Mouse (Mus musculus): ENCODE data around the gene Tmprss9.

DNA sequence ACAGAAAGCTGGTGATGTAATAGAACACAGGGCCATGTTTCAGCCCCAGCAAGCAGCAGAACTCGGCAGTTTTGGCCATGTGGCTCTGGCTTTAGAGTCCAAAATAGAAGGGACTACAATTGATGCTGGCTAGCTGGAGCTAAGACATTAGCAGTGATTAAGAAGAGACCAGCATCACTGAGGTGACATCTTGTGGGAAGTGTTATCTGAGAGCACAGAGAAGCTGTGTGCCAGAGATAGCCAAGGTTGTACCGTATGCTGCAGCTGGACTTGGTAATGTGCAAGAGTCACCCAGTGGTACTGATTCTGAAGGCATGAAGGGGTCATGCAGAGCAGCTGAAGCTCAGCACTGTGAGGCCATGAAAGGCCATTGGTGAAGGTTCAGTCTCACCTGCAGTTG lies 43.6 kb downstream of the Tmprss9 start:
- TF ChIP-seq CTCF (IDR thresholded peaks at IDR 0.05; ENCODE audit: control insufficient read depth, insufficient read depth, insufficient replicate concordance, low read depth, low read length) (no peak), POLR2A (IDR thresholded peaks at IDR 0.05; ENCODE audit: control insufficient read depth, low read depth, low read length) (no peak)

Measured in testis, adult 2 months (tissue).